Mouse (Mus musculus) midbrain, embryonic 13.5 days (tissue): Measurements from ENCODE around the gene Gm10447. TPM values are rescaled to one million over a fixed set of nuclear protein-coding genes. Genes with fewer than 3 reads are reported as not detected.

ENCODE experiments used
- ATAC-seq: fragments of 200-750 bp; cut with Nextera tagmentation; 2 replicates; pipeline ENCODE4 v1.8.0; 2017; ENCODE audit warnings: mild to moderate bottlenecking, moderate TSS enrichment, moderate library complexity
- H3K27ac ChIP-seq: fragments of 300-500 bp; sonication (generic); 2 replicates; pipeline ENCODE4 v1.5.1; 2015; ENCODE audit warnings: inconsistent platforms, mild to moderate bottlenecking, moderate library complexity
- H3K27me3 ChIP-seq: fragments of 300-500 bp; sonication (generic); 2 replicates; pipeline ENCODE4 v1.6.1; 2015; ENCODE audit warnings: mild to moderate bottlenecking, inconsistent platforms
- H3K36me3 ChIP-seq: fragments of 300-500 bp; sonication (generic); 2 replicates; pipeline ENCODE4 v1.6.1; 2015; ENCODE audit warnings: mild to moderate bottlenecking, inconsistent platforms
- H3K4me1 ChIP-seq: fragments of 300-500 bp; sonication (generic); replicated peaks from 2 replicates; pipeline ENCODE4 v1.6.1; 2015; ENCODE audit warnings: inconsistent platforms
- H3K4me2 ChIP-seq: fragments of 300-500 bp; sonication (generic); replicated peaks from 2 replicates; pipeline ENCODE4 v1.6.1; 2015; ENCODE audit warnings: moderate library complexity, mild to moderate bottlenecking, inconsistent platforms
- H3K4me3 ChIP-seq: fragments of 300-500 bp; sonication (generic); replicated peaks from 2 replicates; pipeline ENCODE4 v1.5.1; 2015; ENCODE audit warnings: mild to moderate bottlenecking, inconsistent platforms
- H3K9ac ChIP-seq: fragments of 300-500 bp; sonication (generic); replicated peaks from 2 replicates; pipeline ENCODE4 v1.6.1; 2015; ENCODE audit warnings: mild to moderate bottlenecking, inconsistent platforms
- H3K9me3 ChIP-seq: fragments of 300-500 bp; sonication (generic); 2 replicates; pipeline ENCODE4 v1.6.1; 2016; ENCODE audit warnings: mild to moderate bottlenecking, inconsistent platforms
- WGBS: fragments of 180-500 bp; shearing (Covaris S2); methylation state at CpG from one replicate; pipeline ENCODE4 v1.1.7; 2015; 5-methylcytosine and 5-hydroxymethylcytosine counted together
- polyA plus RNA-seq: library from polyadenylated mRNA; unstranded; fragments of >200 nt; fragmentation: Nextera tagmentation; extraction: Ambion mirVana; gene quantifications from 2 replicates; pipeline ENCODE4 v1.2.1, GENCODE M21; 2015

The Gm10447 gene
- polyA plus RNA-seq, 1 experiment from 2014 or later, result not detected

DNA sequence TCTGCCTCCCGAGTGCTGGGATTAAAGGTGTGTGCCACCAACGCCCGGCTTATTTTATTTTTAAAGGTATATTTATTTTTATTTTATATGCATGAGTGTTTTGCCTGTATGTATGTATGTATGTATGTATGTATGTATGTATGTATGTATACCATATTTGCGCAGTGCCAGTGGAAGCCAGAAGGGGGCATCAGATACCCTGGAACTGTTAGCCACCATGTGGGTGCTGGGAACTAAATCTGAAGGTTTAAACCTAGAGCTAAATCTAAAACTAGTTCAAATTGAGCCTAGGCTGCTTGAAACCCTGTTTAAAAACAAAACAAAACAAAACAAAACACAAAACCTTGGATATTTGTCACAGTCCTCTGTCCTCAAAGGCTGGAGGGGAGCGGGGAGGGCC lies 32.1 kb upstream of the Gm10447 start:
- H3K4me1 ChIP-seq, result peaks cover 19% of the 10 kb centered on the region
- no peak overlapping the region for H3K27ac ChIP-seq
- no peaks in the 10 kb centered on the region for H3K9me3 ChIP-seq
- no peak overlapping the region for H3K4me3 ChIP-seq
- H3K27me3 ChIP-seq, result peaks cover 66% of the 10 kb centered on the region
- H3K9ac ChIP-seq, result no peak overlapping the region
- no peak for ATAC-seq
- no peaks in the 10 kb centered on the region for H3K36me3 ChIP-seq
- WGBS, result 86% methylated on average over 5 of the region's 5 CpGs
- H3K4me2 ChIP-seq, result no peak overlapping the region

DNA sequence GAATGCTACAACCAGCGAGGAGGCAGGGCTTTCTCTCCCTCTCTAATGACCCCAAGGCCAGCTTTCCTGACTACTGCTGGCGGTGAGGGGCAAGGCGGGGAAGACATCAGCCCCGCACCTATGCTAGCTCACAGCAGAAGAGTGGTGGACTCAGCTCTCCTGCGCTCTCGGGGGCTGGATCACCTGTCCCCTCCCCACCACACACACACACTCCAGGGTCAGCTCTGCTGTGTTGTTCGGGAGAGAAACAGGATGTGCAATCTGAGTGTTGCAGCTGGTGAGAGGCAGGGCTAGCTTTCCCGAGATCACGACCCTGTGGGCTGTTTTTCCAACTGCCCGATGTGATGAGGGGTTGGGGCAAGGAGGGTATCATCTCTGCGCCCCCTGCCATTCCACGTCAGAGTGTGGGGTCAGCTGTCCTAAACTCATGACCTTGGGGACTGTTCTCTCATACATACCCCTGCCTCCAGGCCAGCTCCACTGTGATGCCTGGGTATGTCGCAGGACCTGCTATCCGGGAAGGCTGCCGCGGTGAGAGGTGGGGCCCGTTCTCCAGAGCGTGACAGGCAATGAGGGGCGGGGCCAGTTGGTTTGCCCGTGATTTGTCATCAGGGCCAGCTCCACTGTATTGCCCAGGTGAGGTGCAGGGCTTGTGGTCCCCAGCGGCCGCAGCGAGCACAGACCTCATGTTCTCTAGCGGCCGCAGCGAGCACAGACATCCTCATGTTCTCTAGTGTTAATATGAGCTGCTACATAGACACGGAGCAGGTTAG lies 30.1 kb upstream of the Gm10447 start:
- WGBS, result 13% methylated on average over 27 of the region's 27 CpGs
- Histone ChIP-seq H3K36me3 (no peaks in the 10 kb centered on the region), H3K4me3 (peak overlapping the region; percentile 24), H3K27me3 (peaks cover 73% of the 10 kb centered on the region), H3K4me2 (peak overlapping the region; percentile 50), H3K9ac (peak overlapping the region; percentile 32; the same call in 1 of the 2 replicates), H3K4me1 (peaks cover 14% of the 10 kb centered on the region), H3K27ac (no peak overlapping the region), H3K9me3 (no peaks in the 10 kb centered on the region)
- peak; percentile 41; the same call in 1 of the 2 replicates for ATAC-seq

DNA sequence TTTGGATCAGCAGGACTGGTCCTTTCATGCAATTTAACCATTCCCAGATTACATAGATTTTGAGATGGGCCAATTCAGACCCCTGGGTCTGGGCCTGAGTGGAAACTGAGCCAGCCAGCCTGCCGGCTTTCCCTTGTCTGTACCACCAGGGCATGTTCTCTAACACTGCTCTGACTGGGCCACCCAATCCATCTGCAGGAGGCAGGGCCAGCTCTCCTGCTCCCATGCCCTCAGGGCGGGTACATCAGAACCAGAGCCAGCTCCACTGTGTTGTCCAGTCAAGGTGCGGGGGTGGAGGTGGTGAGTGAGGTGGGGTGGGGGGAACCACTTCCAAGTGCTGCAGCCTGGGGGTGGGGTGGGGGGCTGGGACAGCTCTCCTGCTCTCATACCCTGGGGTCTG lies 29.4 kb upstream of the Gm10447 start:
- 70% methylated on average over 3 of the region's 3 CpGs for WGBS
- peaks cover 80% of the 10 kb centered on the region for H3K27me3 ChIP-seq
- no peak for ATAC-seq
- no peaks in the 10 kb centered on the region for H3K36me3 ChIP-seq
- no peak overlapping the region for H3K4me2 ChIP-seq
- H3K9ac ChIP-seq, result no peak overlapping the region
- no peaks in the 10 kb centered on the region for H3K9me3 ChIP-seq
- H3K4me1 ChIP-seq, result peaks cover 10% of the 10 kb centered on the region
- no peak overlapping the region for H3K27ac ChIP-seq
- no peak overlapping the region for H3K4me3 ChIP-seq

DNA sequence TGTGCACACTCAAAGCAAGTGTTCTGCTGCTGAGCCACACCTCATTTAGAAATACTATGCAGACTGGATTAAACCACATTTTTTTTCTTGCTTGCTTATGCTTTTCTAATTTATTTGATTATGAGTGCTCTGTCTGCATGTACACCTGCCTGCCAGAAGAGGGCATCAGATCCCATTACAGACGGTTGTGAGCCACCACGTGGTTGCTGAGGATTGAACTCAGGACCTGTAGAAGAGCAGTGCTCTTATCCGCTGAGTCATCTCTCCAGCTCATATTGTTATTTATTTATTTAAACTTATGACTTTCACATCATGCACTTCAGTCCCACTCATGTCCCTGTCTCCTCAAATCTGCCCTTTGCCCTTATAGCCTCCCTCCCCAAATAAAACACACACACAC lies 28.8 kb upstream of the Gm10447 start:
- Histone ChIP-seq H3K36me3 (no peaks in the 10 kb centered on the region), H3K4me1 (peaks cover 10% of the 10 kb centered on the region), H3K9ac (no peak overlapping the region), H3K4me3 (no peak overlapping the region), H3K27me3 (peaks cover 84% of the 10 kb centered on the region), H3K27ac (no peak overlapping the region), H3K4me2 (no peak overlapping the region), H3K9me3 (no peaks in the 10 kb centered on the region)
- ATAC-seq, result no peak
- WGBS, result 44% methylated on average over 3 of the region's 3 CpGs

DNA sequence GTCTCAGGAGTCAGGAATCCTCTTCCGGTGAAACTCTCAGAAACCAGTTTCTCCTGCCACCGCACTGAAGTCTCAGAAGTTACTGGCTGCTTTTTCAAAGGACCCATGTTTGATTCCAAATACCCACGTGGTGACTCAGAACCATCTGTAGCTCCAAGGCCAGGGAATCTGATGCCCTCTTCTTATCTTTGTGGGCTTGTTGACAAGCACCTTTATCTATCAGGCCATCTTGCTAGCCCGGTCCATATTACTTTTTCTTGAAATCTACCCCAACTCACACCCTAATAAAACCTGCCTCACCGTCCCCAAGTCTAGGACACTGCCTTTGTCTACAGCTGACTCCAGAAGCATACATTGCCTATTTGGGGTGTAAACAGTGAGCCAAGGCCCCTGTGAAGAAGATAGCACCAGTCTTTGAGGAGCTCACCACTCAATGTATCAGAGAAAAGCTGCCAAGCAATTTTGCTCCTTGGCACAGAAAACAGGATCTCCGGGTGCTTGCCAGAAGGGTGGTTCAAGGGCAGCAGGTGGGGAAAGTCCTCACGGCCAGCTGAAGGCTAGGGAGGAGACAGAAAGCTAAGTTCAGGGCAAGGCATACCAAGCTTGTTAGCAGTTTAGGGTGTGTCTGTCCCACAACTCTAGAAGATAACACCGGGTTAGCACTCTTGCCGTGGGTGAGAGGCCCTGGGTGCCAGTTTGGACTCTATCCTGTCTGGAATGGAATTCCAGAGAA lies 26.4 kb upstream of the Gm10447 start:
- no peak for ATAC-seq
- H3K9ac ChIP-seq, result no peak overlapping the region
- 86% methylated on average over 9 of the region's 9 CpGs for WGBS

DNA sequence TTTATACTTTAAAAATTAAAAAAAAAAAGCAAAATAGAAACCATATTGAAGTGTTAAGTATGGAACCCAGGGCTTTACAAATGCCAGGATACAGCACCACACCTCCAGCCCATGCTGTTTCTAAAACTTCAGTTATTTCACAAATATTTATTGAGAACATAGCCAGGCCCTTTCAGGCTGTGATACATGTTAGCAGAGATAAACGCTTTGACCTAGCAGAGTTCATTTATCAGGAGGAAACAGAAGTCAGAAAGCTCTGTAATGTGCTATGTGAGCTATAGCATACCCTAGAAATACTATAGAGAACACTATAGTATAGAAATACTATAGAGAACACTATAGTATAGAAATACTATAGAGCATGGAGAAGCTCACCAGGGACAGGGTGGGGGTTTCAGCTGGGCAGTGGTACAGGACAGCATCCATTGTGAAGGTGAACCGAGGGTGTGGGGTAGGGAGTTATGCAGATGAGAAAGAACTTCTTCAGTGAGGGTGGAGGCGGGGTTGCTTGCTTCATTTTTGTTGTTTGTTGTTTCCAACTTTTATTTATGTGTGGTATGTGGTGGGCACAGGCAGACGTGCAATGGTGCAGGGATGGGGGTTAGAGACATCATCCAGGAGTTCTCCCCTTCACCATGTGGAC lies 24.3 kb upstream of the Gm10447 start:
- 86% methylated on average over 4 of the region's 4 CpGs for WGBS
- H3K9ac ChIP-seq, result no peak overlapping the region
- no peak overlapping the region for H3K4me3 ChIP-seq
- no peak overlapping the region for H3K27ac ChIP-seq
- no peak for ATAC-seq
- H3K36me3 ChIP-seq, result no peaks in the 10 kb centered on the region
- no peaks in the 10 kb centered on the region for H3K9me3 ChIP-seq
- peaks cover 22% of the 10 kb centered on the region for H3K4me1 ChIP-seq
- H3K4me2 ChIP-seq, result no peak overlapping the region
- peaks cover 85% of the 10 kb centered on the region for H3K27me3 ChIP-seq

More for the DNA sequence above, 26.4 kb upstream of the Gm10447 start:
- H3K36me3 ChIP-seq, result no peaks in the 10 kb centered on the region
- no peaks in the 10 kb centered on the region for H3K9me3 ChIP-seq
- H3K4me1 ChIP-seq, result peaks cover 29% of the 10 kb centered on the region
- no peak overlapping the region for H3K4me3 ChIP-seq
- H3K4me2 ChIP-seq, result no peak overlapping the region
- no peak overlapping the region for H3K27ac ChIP-seq
- peaks cover 90% of the 10 kb centered on the region for H3K27me3 ChIP-seq

DNA sequence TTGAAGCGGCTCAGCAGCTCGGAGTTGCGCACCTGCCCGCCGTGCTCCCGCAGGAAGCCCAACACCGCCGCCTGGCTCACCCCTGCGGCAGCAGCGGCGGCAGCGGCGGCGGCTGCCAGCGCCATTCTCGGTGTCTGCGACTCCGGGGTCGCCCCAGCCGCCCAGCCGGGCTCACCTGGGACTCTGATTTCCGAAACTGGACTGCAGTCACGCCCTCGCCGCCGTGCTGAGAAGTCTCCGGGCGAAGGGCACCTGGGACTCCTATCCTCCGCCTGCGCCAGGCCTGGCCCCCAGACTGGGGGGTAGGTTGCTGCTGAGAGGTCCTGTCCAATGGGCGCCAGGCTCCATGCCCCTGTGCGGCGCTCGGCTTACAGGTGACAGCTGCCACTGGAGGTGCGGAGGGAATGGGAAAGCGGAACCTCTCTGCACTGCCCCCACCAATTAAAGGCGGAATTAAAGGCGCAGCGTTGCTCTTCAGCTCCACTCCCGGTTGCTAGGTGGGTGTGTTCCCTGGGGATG lies 22.9 kb upstream of the Gm10447 start, which contains the start of the genes Gm9945 and Sowaha:
Gm9945 (plus strand) TSS at position 384 of the 519 bp plus-strand sequence.
Sowaha (minus strand) TSS at position 492 of the 519 bp plus-strand sequence.
- Histone ChIP-seq H3K4me1 (peaks cover 35% of the 10 kb centered on the region), H3K4me2 (peak within 1 kb of the TSS; percentile 69), H3K27me3 (peaks cover 80% of the 10 kb centered on the region), H3K36me3 (no peaks in the 10 kb centered on the region), H3K9me3 (no peaks in the 10 kb centered on the region), H3K4me3 (peak within 1 kb of the TSS; percentile 46), H3K9ac (peak within 1 kb of the TSS; percentile 56; the same call in 1 of the 2 replicates), H3K27ac (no peak within 1 kb of the TSS)
- ATAC-seq, result peak; percentile 49
- WGBS, result 5% methylated on average over 40 of the region's 40 CpGs

DNA sequence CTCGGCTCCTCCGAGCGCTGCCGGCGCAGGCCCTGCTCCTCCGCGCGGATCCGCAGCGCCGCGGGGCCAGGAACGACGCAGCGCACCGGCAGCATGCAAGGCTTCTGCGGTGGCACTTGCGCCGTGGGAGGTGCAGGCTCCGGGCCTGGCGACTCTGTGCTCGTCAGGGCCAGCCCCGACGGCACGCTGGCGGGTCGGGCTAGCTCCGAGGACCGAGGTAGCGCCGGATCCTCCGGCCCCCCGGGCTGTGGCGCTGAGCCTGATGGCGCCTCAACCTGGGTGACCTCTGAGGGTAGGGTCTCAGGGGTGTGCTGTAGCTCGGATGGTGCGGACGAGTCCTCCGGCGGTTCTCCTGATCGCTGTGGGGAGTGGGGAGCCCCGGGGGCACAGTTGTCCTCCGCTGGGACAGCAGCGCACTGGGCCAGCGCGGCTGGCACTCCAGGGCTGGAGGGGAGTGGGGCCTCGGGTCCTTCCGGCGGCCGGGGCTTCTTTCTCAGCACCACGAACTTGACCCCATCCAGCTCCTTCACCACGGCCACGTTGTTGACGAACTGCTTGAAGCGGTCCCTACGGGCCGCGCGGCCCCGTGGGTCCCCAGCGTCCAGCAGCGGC lies 22.4 kb upstream of the Gm10447 start:
- peaks cover 83% of the 10 kb centered on the region for H3K27me3 ChIP-seq

DNA sequence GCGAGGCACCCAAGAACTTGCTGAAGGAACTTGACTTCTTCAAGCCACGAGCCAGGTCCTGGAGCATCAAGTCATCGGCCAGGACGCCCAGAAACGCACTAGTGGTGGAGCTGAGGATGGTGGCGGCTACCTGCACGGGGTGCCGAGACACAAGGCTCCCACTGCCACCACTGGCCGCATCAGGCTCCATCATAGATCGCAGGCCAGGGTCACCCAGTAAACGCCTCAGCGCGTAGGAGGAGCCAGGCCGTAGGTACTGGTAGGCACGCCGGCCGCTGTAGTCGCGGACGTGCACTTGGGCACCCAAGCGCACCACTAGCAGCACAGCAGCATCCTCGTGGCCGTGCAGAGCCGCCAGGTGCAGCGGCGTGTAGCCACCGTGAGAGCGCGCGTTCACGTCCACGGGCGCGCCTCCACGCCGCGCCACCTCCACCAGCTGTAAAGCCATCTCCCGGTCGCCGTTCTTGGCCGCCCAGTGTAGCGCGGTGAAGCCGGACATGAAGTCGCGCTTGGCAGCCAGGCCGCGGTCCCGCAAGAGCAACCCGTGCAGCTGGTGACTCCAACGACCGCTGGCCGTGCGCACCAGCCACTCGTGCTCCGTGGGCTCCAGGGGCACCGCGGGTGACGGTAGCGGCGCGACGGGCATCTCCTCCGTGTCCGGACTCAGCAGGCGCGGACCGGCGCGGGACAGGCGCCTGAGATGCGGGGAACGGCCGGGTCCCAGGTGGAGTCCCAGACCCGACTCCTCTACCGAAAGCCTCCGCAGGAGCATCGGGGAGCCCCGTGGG lies 21.7 kb upstream of the Gm10447 start:
- H3K9ac ChIP-seq, result peak overlapping the region; percentile 56; the same call in 1 of the 2 replicates
- H3K4me2 ChIP-seq, result peak overlapping the region; percentile 69
- no peaks in the 10 kb centered on the region for H3K9me3 ChIP-seq
- WGBS, result 4% methylated on average over 79 of the region's 79 CpGs
- peak; percentile 43; the same call in 1 of the 2 replicates for ATAC-seq
- no peak overlapping the region for H3K27ac ChIP-seq
- H3K4me3 ChIP-seq, result peak overlapping the region; percentile 46
- no peaks in the 10 kb centered on the region for H3K36me3 ChIP-seq
- H3K4me1 ChIP-seq, result peaks cover 39% of the 10 kb centered on the region
- peaks cover 83% of the 10 kb centered on the region for H3K27me3 ChIP-seq

More for the DNA sequence above, 22.4 kb upstream of the Gm10447 start:
- Histone ChIP-seq H3K27ac (no peak overlapping the region), H3K9me3 (no peaks in the 10 kb centered on the region), H3K4me1 (peaks cover 39% of the 10 kb centered on the region), H3K9ac (peak overlapping the region; percentile 56; the same call in 1 of the 2 replicates), H3K36me3 (no peaks in the 10 kb centered on the region), H3K4me3 (peak overlapping the region; percentile 46), H3K4me2 (peak overlapping the region; percentile 69)
- peak; percentile 35; the same call in 1 of the 2 replicates for ATAC-seq
- WGBS, result 1% methylated on average over 57 of the region's 62 CpGs

DNA sequence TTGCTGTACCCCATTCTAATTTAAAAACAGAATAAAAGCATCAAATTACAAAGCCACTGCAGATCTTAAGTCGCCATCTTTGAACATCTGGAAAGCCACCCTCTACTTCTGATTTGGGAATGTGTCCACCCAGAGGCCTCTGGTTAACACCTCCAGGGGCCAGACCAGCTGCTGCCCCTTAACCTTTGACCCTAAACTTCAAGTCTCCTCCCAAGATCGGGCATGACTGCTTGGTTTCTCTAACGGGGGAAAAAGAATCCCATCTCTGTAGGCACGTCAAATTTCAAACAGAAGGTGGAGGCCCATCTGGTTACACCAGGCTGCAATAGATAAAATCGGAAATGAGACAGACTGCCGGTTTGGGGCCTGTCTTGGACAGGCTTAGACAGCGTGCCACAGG lies 20.9 kb upstream of the Gm10447 start:
- Histone ChIP-seq H3K4me2 (0 out of 2 replicates have a peak overlapping the region, but pooled peaks have one; percentile 69), H3K4me1 (peaks cover 39% of the 10 kb centered on the region), H3K36me3 (no peaks in the 10 kb centered on the region), H3K4me3 (no peak overlapping the region), H3K9ac (no peak overlapping the region), H3K27ac (no peak overlapping the region), H3K9me3 (no peaks in the 10 kb centered on the region), H3K27me3 (peaks cover 83% of the 10 kb centered on the region)
- 49% methylated on average over 7 of the region's 7 CpGs for WGBS
- no peak for ATAC-seq
